Mouse (Mus musculus): ENCODE results near the gene Chst13. TPM values are rescaled to one million over a fixed set of nuclear protein-coding genes. Genes with fewer than 3 reads are reported as not detected.
A peak's percentile ranks its signal among the peaks of the same experiment; 100 is the strongest.

The Chst13 gene
- total and polyA plus RNA-seq, 3 experiments: 0.03 to 0.11 TPM; not detected in 1

DNA sequence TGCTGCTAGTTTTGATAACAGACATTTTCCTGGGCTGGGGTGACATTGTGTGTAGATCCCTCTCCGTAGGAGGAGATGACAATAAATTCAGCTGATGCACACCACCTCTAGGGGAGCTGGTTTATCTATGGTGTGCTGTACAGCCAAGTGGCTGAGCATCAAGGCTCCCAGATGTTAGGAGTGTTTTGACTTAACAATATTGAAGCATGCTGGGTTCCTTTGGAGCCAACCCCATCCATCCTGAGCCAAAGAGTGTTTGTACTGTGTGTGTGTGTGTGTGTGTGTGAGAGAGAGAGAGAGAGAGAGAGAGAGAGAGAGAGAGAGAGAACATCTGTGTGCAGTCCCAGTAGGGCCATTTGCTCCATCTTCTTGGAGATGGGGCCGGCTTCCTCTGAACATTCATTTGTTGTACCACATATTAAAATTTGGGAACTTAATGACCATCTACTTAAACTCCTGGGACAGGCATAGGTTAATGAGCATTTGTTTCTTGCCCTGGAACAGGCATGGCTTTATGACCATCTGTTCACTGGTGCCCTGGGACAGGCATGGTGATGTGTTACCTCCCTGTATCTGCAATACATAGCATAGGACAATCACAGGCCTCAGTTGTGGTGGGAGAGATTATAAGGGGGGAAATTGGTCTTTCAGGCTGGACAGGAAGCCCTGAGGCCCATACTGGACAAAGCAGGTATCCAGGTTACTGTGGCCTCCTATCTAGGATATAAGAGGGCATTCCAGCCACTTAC is 7.3 kb downstream of the Chst13 start:
- no peaks in the 10 kb centered on the region for H3K9me3 ChIP-seq (replicated peaks)
- ATAC-seq (ENCODE audit: extremely low read depth, insufficient number of reproducible peaks, low FRiP score, poor library complexity, severe bottlenecking): no peak
- no peak for TF ChIP-seq CTCF (IDR thresholded peaks at IDR 0.05; ENCODE audit: low read depth, low read length)
- no peak for TF ChIP-seq GATA2 (IDR thresholded peaks at IDR 0.05; ENCODE audit: borderline replicate concordance, low read depth, low read length)
- TF ChIP-seq TAL1 (conservative IDR thresholded peaks at IDR 0.05; ENCODE audit: low read depth, low read length): no peak
- TF ChIP-seq GATA1 (IDR thresholded peaks at IDR 0.05; ENCODE audit: borderline replicate concordance, low read length): no peak
- no peak for TF ChIP-seq POLR2AphosphoS5 (IDR thresholded peaks at IDR 0.05; ENCODE audit: insufficient replicate concordance, low read depth, low read length)
- H3K36me3 ChIP-seq (replicated peaks): no peaks in the 10 kb centered on the region
- peaks cover 4% of the 10 kb centered on the region; the same call in 1 of the 2 replicates for H3K27me3 ChIP-seq (ENCODE audit: insufficient read depth, low read length)
- no peak for DNase-seq (ENCODE audit: low spot score)
- H3K4me3 ChIP-seq (ENCODE audit: low read depth, low read length): no peak overlapping the region
- peaks cover 2% of the 10 kb centered on the region; the same call in 1 of the 2 replicates for H3K4me1 ChIP-seq (ENCODE audit: insufficient read depth, low read depth, low read length)

GRCm38 (mm10) chr6:90315961-90316360 is 9.0 kb downstream of the Chst13 start:
- no peaks in the 10 kb centered on the region for H3K4me1 ChIP-seq (ENCODE audit: insufficient read depth, low read depth, low read length)
- no peaks in the 10 kb centered on the region for H3K9me3 ChIP-seq (replicated peaks)
- ATAC-seq (ENCODE audit: extremely low read depth, insufficient number of reproducible peaks, low FRiP score, poor library complexity, severe bottlenecking): no peak

DNA sequence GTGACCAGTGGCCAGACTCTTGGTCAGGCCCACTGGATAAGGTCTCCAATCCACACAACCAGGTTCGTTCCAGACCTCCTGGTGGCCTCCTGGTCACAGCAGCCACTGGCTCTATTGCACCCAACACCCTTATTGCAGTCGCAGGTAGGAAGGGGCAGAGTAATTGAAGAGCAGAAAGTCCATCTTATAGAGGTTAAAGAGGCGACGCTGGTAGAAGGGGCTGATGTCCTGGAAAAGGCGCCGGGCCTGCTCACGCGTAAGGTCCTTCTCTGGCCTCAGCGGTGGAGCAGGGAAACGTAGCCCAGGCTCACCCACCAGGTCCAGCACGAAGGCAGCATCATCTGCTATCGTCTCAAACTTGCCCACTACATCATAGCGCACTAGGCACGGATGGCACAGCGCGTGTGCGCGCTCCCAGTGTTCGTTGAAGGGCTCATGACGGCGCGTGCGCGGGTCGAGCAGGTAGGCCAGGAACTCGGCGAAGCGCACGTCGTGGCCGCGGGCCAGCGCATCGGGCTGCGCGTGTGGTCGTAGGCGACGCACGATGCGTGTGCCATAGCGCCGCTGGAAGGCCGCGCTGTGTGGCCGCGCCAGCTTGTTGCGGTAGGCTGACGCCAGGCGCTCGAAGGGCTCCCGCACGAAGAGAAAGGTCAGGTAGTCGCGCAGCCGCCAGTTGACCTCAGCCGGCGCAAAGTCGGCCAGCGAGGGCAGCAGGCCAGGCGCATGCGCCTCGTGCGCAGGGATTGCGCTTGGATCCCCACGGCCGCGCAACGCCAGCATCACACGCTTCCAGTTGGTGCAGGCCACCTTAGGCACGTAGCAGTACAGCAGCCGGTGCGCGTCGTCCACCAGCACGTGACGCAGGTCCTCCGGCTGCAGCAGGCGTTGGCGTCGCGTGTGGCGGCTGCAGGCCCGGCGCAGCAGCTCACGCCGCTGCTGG is 15.9 kb downstream of the Chst13 start:
- H3K4me1 ChIP-seq (ENCODE audit: insufficient read depth, low read depth, low read length): no peaks in the 10 kb centered on the region; the same call in 1 of the 2 replicates
- DNase-seq (ENCODE audit: low spot score) (no peak), ATAC-seq (ENCODE audit: extremely low read depth, insufficient number of reproducible peaks, low FRiP score, poor library complexity, severe bottlenecking) (no peak)
- peaks cover 3% of the 10 kb centered on the region; the same call in 1 of the 2 replicates for H3K27me3 ChIP-seq (ENCODE audit: insufficient read depth, low read length)
- no peaks in the 10 kb centered on the region for H3K36me3 ChIP-seq (replicated peaks)
- TF ChIP-seq POLR2AphosphoS5 (IDR thresholded peaks at IDR 0.05; ENCODE audit: insufficient replicate concordance, low read depth, low read length): no peak
- TF ChIP-seq TAL1 (conservative IDR thresholded peaks at IDR 0.05; ENCODE audit: low read depth, low read length): no peak
- TF ChIP-seq GATA2 (IDR thresholded peaks at IDR 0.05; ENCODE audit: borderline replicate concordance, low read depth, low read length): no peak
- TF ChIP-seq GATA1 (IDR thresholded peaks at IDR 0.05; ENCODE audit: borderline replicate concordance, low read length): no peak
- no peak for TF ChIP-seq CTCF (IDR thresholded peaks at IDR 0.05; ENCODE audit: low read depth, low read length)
- H3K9me3 ChIP-seq (replicated peaks): no peaks in the 10 kb centered on the region
- H3K4me3 ChIP-seq (ENCODE audit: low read depth, low read length): peak overlapping the region; percentile 30

More at GRCm38 (mm10) chr6:90315961-90316360, 9.0 kb downstream of the Chst13 start:
- no peaks in the 10 kb centered on the region for H3K36me3 ChIP-seq (replicated peaks)
- no peak for DNase-seq (ENCODE audit: low spot score)
- H3K4me3 ChIP-seq (ENCODE audit: low read depth, low read length): no peak overlapping the region
- peaks cover 4% of the 10 kb centered on the region; the same call in 1 of the 2 replicates for H3K27me3 ChIP-seq (ENCODE audit: insufficient read depth, low read length)
- TF ChIP-seq POLR2AphosphoS5 (IDR thresholded peaks at IDR 0.05; ENCODE audit: insufficient replicate concordance, low read depth, low read length): no peak
- TF ChIP-seq GATA1 (IDR thresholded peaks at IDR 0.05; ENCODE audit: borderline replicate concordance, low read length): no peak
- TF ChIP-seq CTCF (IDR thresholded peaks at IDR 0.05; ENCODE audit: low read depth, low read length): no peak
- no peak for TF ChIP-seq GATA2 (IDR thresholded peaks at IDR 0.05; ENCODE audit: borderline replicate concordance, low read depth, low read length)
- TF ChIP-seq TAL1 (conservative IDR thresholded peaks at IDR 0.05; ENCODE audit: low read depth, low read length): no peak

DNA sequence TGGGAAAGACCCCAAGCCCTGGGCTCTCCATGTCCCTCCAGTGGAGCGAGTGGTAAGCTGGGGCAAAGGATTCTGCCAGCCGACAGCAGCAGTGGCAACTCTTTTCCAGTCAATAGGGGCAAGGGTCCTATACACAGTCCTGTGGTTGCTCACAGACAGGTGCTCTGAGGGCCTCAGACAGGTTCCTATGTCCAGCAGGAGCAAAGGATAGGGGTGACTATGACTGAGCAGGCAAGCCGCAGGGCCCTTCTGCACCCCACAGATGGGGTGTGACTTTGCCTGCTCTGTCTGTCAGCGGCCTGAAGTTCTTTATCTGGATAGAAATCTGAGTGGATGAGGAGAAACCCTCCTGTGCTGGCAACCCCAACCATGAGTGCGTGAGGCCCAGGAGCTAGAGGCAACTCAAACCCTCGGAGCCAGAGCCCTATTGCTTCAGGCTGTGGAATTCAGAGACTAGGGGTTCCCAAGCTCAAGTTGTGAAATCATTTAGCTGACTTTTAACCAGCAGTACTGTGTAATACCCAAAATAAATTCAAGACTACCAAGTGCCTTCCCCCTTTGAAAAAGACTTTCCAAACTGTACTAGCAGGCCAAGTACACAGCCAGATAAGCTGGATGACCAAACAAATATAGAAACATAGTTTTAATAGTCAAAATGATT is 18.5 kb downstream of the Chst13 start:
- no peaks in the 10 kb centered on the region for H3K9me3 ChIP-seq (replicated peaks)
- ATAC-seq (ENCODE audit: extremely low read depth, insufficient number of reproducible peaks, low FRiP score, poor library complexity, severe bottlenecking): no peak
- H3K4me1 ChIP-seq (ENCODE audit: insufficient read depth, low read depth, low read length): no peaks in the 10 kb centered on the region; the same call in 1 of the 2 replicates
- no peak overlapping the region for H3K4me3 ChIP-seq (ENCODE audit: low read depth, low read length)
- TF ChIP-seq CTCF (IDR thresholded peaks at IDR 0.05; ENCODE audit: low read depth, low read length): no peak
- no peak for TF ChIP-seq TAL1 (conservative IDR thresholded peaks at IDR 0.05; ENCODE audit: low read depth, low read length)
- TF ChIP-seq GATA2 (IDR thresholded peaks at IDR 0.05; ENCODE audit: borderline replicate concordance, low read depth, low read length): no peak
- TF ChIP-seq POLR2AphosphoS5 (IDR thresholded peaks at IDR 0.05; ENCODE audit: insufficient replicate concordance, low read depth, low read length): no peak
- TF ChIP-seq GATA1 (IDR thresholded peaks at IDR 0.05; ENCODE audit: borderline replicate concordance, low read length): no peak
- no peak for DNase-seq (ENCODE audit: low spot score)
- H3K36me3 ChIP-seq (replicated peaks): no peaks in the 10 kb centered on the region
- peaks cover 3% of the 10 kb centered on the region; the same call in 1 of the 2 replicates for H3K27me3 ChIP-seq (ENCODE audit: insufficient read depth, low read length)

DNA sequence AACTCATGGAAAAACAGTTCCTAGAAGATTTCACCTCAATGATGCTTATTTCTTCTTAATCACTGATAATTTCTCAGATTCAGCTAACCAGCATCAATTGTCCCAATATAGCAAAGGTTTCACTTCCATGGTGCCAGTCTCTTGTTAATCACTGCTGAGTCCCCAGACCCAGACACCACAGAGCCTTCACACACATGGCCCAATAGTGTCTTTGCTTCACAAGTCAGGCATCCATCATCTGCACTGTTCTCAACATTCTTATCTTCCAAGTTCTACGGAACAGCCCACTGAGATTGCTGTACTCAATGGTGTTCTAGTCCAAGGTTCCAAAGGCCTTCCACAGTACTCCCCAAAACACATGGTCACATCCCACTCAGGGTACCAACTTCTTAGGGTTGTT is 24.1 kb downstream of the Chst13 start, which contains the start of gene BC048671:
TSS of gene BC048671 (plus strand) at position 301 of the 400 bp plus-strand sequence.
- no peak for ATAC-seq (ENCODE audit: extremely low read depth, insufficient number of reproducible peaks, low FRiP score, poor library complexity, severe bottlenecking)
- no peak for DNase-seq (ENCODE audit: low spot score)
- Histone ChIP-seq H3K4me1 (ENCODE audit: insufficient read depth, low read depth, low read length) (no peaks in the 10 kb centered on the region), H3K9me3 (replicated peaks) (no peaks in the 10 kb centered on the region), H3K36me3 (replicated peaks) (no peaks in the 10 kb centered on the region), H3K4me3 (ENCODE audit: low read depth, low read length) (no peak within 1 kb of the TSS), H3K27me3 (ENCODE audit: insufficient read depth, low read length) (peaks cover 6% of the 10 kb centered on the region)
- TF ChIP-seq POLR2AphosphoS5 (IDR thresholded peaks at IDR 0.05; ENCODE audit: insufficient replicate concordance, low read depth, low read length) (no peak), CTCF (IDR thresholded peaks at IDR 0.05; ENCODE audit: low read depth, low read length) (no peak), GATA1 (IDR thresholded peaks at IDR 0.05; ENCODE audit: borderline replicate concordance, low read length) (no peak), TAL1 (conservative IDR thresholded peaks at IDR 0.05; ENCODE audit: low read depth, low read length) (no peak), GATA2 (IDR thresholded peaks at IDR 0.05; ENCODE audit: borderline replicate concordance, low read depth, low read length) (no peak)

Data from G1E (cell line).